Mouse (Mus musculus) left cerebral cortex, adult 18-20 months (tissue): ENCODE data around the gene Smo. TPM values are rescaled to one million over a fixed set of nuclear protein-coding genes. Genes with fewer than 3 reads are reported as not detected.
"Not testable (repeated sequence)": the region's sequence is repeated elsewhere in the genome, so short reads cannot be mapped to it uniquely, and the experiment has no call there.

Experiments
- DNase-seq, 2 experiments: peaks; one replicate each; pipeline ENCODE4 v3.0.0; 2021 to 2022; ENCODE audit warnings: low spot score in 2 of 2, mixed read lengths in 1 of 2
- total RNA-seq, 2 experiments: library from RNA; stranded (reverse); gene quantifications; 2 replicates each; pipeline ENCODE4 v1.2.3; 2021

The Smo gene
- total RNA-seq, 2 experiments from 2014 or later = 8.3 to 9.1 TPM

GRCm38 (mm10) chr6:29726576-29727200 lies 8.6 kb upstream of the Smo start:
- no peak for DNase-seq

DNA sequence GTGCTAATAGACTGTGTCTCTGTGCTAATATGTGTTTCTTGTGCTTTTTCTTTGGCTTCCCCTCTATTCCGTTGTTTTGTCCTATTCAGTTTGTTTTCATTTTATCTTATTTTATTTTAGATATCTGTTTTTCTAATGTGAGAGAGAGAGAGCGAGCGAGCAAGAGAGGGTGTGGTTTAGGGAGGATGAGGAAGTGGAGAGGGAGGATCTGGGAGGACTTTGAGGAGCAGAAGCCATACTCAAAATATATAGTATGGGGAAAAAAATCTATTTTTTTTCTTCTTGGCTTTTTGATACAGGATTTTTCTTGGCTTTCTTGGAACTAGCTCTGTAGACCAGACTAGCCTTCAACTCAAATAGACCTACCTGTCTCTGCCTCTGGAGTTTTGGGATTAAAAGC lies 7.3 kb upstream of the Smo start:
- DNase-seq = no peak

DNA sequence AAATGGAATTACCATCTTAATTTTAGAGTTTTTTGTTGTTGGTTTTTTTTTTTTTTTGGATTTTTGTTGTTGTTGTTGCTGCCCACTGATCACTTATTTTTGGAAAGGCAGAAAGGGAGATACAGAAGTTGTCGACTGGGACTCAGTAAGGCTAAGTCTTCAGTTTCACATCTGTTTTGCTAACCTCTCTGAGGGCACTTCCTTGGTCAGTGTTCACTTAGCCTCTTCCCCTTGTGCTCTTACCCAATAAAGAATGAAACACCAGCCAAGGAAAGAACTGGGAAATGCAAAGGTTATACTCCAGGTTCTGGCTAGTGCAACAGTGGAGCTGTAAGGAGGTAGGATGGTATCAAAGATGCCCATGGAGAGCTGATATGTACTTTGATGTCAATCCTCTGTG lies 5.8 kb upstream of the Smo start:
- no peak for DNase-seq

DNA sequence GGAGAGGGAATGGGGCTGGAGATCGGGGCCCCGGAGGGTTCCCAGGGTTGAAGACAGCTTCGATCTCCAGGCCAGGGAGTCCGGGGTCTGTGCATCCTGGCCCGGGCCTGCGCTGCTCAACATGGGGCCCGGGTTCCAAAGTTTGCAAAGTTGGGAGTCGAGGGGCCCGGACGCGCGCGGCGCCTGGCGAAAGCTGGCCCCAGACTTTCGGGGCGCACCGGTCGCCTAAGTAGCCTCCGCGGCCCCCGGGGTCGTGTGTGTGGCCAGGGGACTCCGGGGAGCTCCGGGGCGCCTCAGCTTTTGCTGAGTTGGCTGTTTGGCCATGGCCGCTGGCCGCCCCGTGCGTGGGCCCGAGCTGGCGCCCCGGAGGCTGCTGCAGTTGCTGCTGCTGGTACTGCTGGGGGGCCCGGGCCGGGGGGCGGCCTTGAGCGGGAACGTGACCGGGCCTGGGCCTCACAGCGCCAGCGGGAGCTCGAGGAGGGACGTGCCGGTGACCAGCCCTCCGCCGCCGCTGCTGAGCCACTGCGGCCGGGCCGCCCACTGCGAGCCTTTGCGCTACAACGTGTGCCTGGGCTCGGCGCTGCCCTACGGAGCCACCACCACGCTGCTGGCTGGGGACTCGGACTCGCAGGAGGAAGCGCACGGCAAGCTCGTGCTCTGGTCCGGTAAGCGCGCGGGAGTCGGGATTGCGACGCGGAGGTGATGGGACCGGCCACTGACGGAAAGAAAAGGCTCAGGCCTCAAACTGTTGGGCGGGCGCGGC lies 567 bp downstream of the Smo start:
- peak in 1 of 2 experiments; percentile 21 for DNase-seq

DNA sequence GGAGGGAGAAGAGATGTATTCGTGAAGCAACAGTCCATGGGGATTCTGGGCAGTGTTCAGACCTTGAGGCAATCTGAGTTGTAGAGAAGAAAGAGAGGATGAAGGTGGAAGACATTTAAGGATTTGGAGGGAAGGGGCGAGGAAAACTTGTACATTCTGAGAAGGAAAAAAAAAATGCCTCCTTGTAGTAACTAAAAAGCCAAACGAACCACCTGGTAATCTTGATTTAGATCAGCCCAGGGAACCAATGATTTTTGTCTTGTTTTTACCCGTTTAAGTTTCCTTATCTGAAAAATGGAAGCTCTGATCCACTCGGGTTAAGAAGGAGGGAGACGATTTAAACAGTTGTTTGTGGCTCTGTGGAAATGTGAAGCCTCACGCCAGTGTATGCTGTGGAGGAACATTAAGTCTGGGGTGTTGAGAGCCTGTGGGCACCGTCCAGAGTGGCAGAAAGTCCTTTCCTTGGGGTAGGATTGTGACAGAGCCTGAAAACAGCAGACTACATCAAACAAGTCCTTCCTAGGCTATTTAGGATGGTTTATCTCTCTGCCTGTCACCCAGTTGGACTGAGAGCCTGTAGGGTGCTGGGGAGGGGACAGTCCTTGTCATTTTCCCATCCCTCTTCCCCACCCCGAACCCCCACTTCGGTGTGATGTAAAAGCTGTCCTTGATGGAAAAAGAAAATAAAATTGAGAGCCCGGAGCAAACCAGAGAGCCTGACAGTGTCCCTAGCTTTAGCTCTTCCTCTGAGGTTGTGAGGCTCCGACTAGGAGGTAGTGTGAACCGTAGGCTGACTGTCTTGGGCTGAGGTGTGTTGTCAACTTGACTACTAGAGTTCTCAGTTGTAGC lies 1.5 kb downstream of the Smo start:
- no peak for DNase-seq

- DNase-seq = peak; percentile 35 to 48
Observed at GRCm38 (mm10) chr6:29751466-29752152, 16.3 kb downstream of the Smo start.

DNA sequence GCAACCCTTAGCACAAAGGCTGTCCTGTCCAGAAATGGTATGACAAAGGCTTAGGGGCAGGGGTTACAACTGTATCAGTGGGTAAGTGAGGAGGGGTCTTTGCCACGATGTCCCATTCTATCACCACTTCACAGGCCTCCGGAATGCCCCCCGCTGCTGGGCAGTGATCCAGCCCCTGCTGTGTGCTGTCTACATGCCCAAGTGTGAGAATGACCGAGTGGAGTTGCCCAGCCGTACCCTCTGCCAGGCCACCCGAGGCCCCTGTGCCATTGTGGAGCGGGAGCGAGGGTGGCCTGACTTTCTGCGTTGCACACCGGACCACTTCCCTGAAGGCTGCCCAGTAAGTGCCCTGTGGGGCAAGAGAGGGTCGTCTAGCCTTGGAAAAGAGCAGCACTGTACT lies 18.0 kb downstream of the Smo start:
- DNase-seq = no peak

GRCm38 (mm10) chr6:29756001-29756400 lies 20.7 kb downstream of the Smo start:
- peak; percentile 24 to 48 for DNase-seq

DNA sequence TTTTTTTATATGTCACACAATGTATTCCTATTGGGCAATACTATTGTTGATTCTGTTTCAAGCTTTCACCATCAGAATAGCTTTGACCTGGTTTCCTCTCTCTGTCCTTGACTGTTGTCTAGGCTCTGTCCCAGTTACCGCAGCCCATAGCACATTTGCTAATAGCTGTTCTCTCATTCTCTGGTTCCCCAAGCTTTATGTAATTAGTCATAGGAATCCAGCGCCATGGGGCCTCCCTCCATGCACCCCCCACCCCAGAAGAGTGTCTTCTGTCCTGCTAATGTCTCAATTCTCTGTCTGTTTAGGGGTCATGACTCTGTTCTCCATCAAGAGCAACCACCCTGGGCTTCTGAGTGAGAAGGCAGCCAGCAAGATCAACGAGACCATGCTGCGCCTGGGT lies 21.2 kb downstream of the Smo start:
- no peak for DNase-seq

DNA sequence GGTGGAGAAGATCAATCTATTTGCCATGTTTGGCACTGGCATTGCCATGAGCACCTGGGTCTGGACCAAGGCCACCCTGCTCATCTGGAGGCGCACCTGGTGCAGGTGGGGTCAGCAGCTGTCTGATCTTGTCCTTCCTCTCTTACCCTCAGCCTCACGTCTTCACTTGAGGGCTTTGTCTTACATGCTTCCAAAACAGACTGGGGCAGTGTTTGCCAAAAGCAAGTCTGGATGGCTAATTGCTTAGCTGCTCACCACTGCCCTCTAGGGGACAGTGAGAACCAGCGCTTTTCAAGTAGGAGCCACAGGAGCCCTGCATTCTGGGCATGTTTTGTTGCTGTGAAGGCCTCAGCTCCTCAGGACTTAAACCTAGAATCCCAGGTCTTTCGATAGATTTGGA lies 23.1 kb downstream of the Smo start:
- DNase-seq = peak; percentile 81

GRCm38 (mm10) chr6:29759012-29759679 lies 23.8 kb downstream of the Smo start:
- DNase-seq = no peak

DNA sequence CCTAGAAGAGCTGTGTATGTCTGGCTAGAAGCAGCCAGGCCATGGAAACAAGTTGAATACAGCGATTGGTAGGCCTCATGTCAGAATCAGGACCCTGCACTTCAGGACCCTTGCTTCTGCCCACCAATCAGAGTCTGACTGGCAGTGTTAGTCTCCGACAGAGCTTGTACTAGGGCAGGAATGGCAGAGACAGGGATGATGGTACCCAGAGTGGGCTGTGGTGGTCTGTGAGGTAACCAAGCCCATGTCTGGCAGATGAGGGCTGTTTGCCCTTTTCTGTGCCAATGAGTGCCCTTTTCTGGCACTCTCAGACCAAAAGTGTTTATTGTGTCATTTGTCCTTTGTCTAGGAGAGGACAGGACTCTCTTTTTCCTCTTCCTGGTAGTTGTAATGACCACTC lies 25.1 kb downstream of the Smo start:
- DNase-seq = not testable (repeated sequence)

GRCm38 (mm10) chr6:29761282-29761681 lies 26.0 kb downstream of the Smo start:
- no peak for DNase-seq

DNA sequence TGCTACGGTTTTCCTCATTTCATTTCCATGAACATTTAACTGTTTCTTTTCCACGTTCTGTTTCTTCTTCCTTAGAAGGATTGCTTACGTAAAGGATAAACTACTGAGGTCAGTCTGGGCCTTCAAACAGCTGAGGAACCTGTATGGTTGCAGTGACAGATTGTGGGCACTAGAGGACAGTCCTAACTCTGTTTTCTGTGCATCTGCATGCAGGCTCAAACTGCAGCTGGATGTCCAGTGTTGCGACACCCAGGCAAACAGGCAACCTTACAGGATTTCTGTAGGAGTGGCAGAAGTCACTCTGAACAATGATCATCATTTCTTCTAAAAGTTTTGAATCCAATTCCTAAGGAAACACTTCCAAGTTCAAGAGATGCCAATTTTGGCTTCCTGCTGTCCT lies 27.2 kb downstream of the Smo start:
- DNase-seq = peak in 1 of 2 experiments; percentile 19

- no peak for DNase-seq
Observed at GRCm38 (mm10) chr6:29766874-29767273, 31.6 kb downstream of the Smo start.

- DNase-seq = peak; percentile 90 to 97
Observed at GRCm38 (mm10) chr6:29767813-29768660, 32.7 kb downstream of the Smo start, which contains the start of gene Ahcyl2. Gene Ahcyl2, plus strand, starts transcription at chr6:29768011.

GRCm38 (mm10) chr6:29768791-29769441 lies 33.6 kb downstream of the Smo start:
- DNase-seq = peak; percentile 21 to 36

DNA sequence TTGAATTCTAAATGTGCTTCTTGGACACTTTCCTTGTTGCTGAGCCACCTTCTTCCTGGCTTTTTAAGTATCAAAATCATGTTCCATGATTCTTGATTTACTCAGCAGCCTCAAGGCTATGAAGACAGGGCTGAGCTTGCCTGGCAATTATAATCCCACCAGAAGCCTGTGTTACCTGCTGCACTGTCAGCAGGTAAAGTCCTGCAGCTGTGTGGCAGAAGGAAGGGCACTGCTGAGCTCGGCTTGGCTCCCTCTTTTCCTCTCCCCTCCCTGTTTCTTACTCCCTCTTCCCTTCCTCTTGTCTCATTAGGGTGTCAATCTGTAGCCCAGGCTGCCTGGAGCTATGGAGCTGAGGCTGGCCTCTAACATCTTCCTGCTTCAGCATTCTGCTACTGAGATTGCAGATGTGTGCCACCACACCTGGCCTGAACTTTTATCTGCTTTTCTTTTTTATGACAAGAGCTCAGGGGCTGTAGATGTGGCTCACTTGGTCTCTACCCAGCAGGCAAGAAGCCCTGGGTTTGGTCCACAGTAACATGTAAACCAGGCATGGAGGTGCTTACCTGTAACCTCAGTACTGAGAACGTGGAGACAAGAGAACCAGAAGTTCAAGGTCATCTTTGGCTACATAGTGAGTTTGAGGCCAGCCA lies 35.5 kb downstream of the Smo start:
- no peak for DNase-seq

DNA sequence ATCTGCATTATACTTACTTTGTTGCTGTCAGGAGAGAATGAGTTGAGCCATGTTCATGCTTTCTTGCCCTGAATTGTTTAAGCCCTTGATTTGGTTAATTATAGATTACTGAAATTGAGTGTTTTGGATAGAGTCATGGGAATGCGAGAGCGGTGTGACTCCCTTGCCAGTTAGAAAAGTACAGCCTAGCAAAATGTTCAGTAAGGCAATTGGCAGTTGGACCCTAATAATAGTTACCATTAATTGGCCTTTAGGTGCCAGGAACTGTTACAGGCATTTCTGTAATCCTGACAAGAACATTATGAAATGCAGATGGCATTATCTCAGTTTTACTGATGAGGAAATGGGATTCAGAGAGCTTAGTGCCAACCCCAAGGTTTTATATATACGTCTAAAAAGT lies 36.9 kb downstream of the Smo start:
- DNase-seq = no peak
